Mouse (Mus musculus) kidney, adult 11 months (tissue): Measurements from ENCODE around the gene Enkd1.
A peak's percentile ranks its signal among the peaks of the same experiment; 100 is the strongest.

Experiments used
- DNase-seq: peaks from one replicate; pipeline ENCODE4 v3.0.0; 2022

The Enkd1 gene

GRCm38 (mm10) chr8:105707498-105708403 is at the start of gene Enkd1, which contains the start of gene 4933405L10Rik:
Enkd1 (minus strand) TSS chr8:105708210.
4933405L10Rik (plus strand) TSS chr8:105707655.
- DNase-seq, result peak; percentile 89

GRCm38 (mm10) chr8:105754688-105755087 is 46.7 kb upstream of the Enkd1 start:
- DNase-seq, result no peak

GRCm38 (mm10) chr8:105753916-105754315 is 45.9 kb upstream of the Enkd1 start:
- no peak for DNase-seq

- peak; percentile 82 for DNase-seq
Measured at GRCm38 (mm10) chr8:105750606-105751005, 42.6 kb upstream of the Enkd1 start.

GRCm38 (mm10) chr8:105743301-105743700 is 35.3 kb upstream of the Enkd1 start:
- DNase-seq, result no peak

GRCm38 (mm10) chr8:105739216-105739615 is 31.2 kb upstream of the Enkd1 start:
- no peak for DNase-seq

GRCm38 (mm10) chr8:105732186-105732585 is 24.2 kb upstream of the Enkd1 start:
- DNase-seq, result no peak

- DNase-seq, result peak; percentile 79
Measured at GRCm38 (mm10) chr8:105727397-105728124, 19.6 kb upstream of the Enkd1 start.

GRCm38 (mm10) chr8:105725726-105726125 is 17.7 kb upstream of the Enkd1 start:
- no peak for DNase-seq

- no peak for DNase-seq
Measured at GRCm38 (mm10) chr8:105722861-105723260, 14.9 kb upstream of the Enkd1 start.

GRCm38 (mm10) chr8:105719637-105720036 is 11.6 kb upstream of the Enkd1 start:
- DNase-seq, result no peak

GRCm38 (mm10) chr8:105716302-105716945 is 8.4 kb upstream of the Enkd1 start:
- DNase-seq, result no peak

- DNase-seq, result no peak
Measured at GRCm38 (mm10) chr8:105715042-105715441, 7.0 kb upstream of the Enkd1 start.

GRCm38 (mm10) chr8:105714139-105714538 is 6.1 kb upstream of the Enkd1 start:
- DNase-seq, result peak; percentile 72

GRCm38 (mm10) chr8:105712286-105712685 is 4.3 kb upstream of the Enkd1 start:
- DNase-seq, result no peak

- no peak for DNase-seq
Measured at GRCm38 (mm10) chr8:105709317-105709716, 1.3 kb upstream of the Enkd1 start.

- no peak for DNase-seq
Measured at GRCm38 (mm10) chr8:105708675-105709074, 665 bp upstream of the Enkd1 start.

- no peak for DNase-seq
Measured at GRCm38 (mm10) chr8:105706426-105706825, 1.6 kb downstream of the Enkd1 start.

- no peak for DNase-seq
Measured at GRCm38 (mm10) chr8:105704955-105705354, 3.1 kb downstream of the Enkd1 start.

GRCm38 (mm10) chr8:105704146-105704812 is 3.7 kb downstream of the Enkd1 start:
- DNase-seq, result no peak

- no peak for DNase-seq
Measured at GRCm38 (mm10) chr8:105702731-105703415, 5.1 kb downstream of the Enkd1 start.

- DNase-seq, result no peak
Measured at GRCm38 (mm10) chr8:105702001-105702401, 6.0 kb downstream of the Enkd1 start.
